Mouse (Mus musculus) cortical plate, adult 2 months (tissue): ENCODE measurements around the gene Lamb3.

Experiments used
- CTCF ChIP-seq: fragments of 200-500 bp; IDR thresholded peaks from 2 replicates; pipeline ENCODE4 v1.5.1; 2011; ENCODE audit warnings: mild to moderate bottlenecking, control low read depth, low read length; ENCODE audit not compliant: insufficient read depth; ENCODE audit errors: extremely low read depth
- POLR2A ChIP-seq: fragments of 200-500 bp; IDR thresholded peaks from 2 replicates; pipeline ENCODE4 v1.6.1; 2011; ENCODE audit warnings: mild to moderate bottlenecking, low read length, control low read depth; ENCODE audit not compliant: insufficient read depth; ENCODE audit errors: extremely low read depth

DNA sequence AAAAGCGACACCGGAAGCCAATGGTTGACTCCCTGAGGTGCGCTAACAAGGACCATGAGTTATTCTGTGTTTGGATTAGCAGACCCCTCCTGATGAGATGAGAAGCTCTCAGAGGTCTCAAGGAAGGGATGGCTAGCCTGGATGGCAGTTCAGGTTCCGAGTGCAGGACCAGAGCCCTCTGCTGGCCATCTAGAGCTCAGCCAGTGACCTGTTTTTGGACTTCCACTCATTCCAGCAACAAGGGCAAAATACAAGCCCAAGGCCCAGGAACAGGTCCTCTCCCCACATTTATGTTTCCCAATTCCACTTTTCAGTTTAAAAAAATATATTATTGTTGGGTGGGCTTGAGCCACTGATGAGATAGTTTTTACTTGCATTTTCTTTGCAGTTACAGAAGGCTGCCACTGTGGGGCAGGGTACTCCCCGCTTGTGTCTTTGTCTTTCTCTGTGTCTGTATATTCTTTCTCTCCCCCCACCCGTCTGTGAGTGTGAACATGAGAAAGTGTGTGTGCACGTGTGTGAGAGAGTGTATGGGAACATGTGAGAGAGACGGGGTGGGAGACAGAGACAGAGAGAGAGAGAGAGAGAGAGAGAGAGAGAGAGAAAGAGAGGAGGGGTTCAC is 175.5 kb downstream of the Lamb3 start:
- TF ChIP-seq CTCF (peak; percentile 52), POLR2A (no peak)
